Mouse (Mus musculus): ENCODE results near the gene Pofut1.

Gene Pofut1

DNA sequence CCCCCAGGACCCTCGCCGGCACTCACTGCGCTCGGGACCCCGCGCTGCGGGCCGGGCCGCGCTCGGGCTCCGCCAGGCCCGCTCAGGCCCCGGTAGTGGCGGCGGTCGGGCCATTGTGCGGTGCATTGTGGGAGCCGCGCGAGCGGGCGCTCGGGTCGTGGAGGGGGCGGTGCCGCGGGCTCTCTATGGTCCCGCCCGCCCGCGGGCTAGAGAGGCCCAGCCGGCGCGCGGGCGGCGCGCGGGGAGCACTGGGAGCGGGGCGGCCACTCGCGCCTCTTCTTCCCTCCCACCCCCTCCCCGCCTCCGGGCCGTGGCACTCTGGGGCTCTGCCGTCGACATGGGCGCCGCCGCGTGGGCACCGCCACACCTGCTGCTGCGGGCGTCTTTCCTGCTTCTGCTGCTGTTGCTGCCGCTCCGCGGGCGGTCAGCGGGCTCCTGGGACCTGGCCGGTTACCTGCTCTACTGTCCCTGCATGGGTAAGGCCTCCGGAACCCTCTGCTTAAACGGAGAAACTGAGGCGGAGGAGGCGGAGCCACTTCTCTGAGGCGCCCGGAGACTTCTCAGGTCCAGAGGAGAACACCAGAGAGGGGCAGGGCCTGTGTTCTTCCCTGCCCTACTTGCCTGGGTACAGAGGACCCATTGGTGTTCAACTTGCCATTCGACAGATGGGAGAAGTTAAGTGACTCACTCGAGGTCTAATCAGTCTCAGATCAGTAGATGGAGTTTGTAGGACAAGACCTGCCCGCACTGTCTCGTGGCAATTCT is at the start of gene Pofut1, which contains the start of gene Plagl2:
Pofut1 (plus strand) TSS at position 284 of the 765 bp plus-strand sequence.
Plagl2 (minus strand) TSS at position 177 of the 765 bp plus-strand sequence.
- peak; percentile 93 for DNase-seq (ENCODE audit: low read depth)

DNA sequence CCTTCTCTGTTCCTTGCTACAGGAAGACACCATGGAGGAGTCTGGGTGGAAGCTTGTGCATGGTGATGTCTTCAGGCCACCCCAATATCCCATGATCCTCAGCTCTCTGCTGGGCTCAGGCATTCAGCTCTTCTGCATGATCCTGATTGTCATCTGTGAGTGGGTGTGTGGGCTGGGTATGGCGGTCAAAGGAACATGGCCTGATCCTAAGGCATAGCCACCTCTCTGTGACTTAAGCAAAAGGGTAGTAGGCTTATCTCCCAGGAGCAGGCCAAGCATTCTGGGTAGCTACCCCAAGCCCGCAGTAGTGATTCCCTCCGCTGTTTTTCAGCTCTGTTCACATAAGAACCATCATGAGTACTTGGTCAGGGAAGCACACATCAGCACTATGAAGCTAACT is 47.1 kb upstream of the Pofut1 start:
- DNase-seq (ENCODE audit: low read depth): no peak

DNA sequence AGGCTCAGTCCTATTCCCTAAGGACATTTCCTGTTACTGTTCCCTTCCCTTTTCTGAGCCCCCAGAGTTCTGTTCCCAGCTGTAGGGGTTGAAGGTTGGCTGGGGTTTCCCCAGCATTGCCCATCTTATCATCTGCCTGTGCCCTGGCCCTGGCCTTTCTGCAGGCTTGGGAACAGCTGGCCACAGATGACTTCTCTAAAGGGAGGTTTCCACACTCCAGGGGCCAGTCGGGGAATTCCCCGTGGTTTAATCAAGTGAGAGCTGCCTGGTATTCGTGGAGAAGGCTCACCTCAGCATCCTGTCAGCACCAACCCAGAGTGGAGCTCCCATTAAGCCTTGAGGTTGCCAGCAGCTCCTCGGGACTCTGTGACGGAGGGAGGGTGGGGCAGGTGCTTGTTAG is 42.8 kb upstream of the Pofut1 start:
- DNase-seq (ENCODE audit: low read depth): no peak

DNA sequence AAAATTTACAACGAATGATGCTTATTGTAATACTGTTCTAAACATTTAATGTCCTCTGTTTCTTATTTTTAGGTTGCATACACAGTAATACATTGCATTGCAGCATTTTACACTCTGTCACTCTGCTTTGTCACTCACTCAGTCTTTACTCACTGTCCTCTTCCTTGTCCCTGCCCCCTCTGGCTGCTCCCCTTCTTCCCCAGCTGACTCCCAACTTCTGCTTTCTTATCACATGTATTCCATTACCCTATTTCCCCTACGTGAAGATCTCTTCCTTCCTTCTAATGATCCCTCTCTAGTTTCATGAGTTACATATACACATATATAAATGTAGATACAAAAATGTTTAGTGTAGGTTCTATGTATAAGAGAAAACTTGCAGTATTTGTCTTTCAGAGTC is 42.2 kb upstream of the Pofut1 start:
- no peak for DNase-seq (ENCODE audit: low read depth)

DNA sequence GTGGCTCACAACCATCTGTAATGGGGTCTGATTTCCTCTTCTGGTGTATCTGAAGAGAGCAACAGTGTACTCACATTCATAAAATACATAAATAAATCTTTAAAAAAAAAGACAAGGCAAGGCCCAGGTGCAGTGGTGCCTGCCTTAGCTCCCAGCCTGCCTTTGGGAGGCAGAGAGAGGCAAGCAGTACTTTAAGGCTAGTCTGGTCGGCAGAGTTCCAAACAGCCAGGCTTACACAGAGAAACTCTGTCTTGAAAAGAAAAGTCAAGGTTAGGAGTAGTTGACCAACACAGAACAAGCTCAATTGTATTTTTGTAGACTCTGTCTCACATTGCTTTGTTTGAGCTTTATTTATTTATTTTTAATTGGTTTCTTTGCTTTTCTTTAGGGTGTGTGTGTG is 38.6 kb upstream of the Pofut1 start:
- DNase-seq (ENCODE audit: low read depth): no peak

DNA sequence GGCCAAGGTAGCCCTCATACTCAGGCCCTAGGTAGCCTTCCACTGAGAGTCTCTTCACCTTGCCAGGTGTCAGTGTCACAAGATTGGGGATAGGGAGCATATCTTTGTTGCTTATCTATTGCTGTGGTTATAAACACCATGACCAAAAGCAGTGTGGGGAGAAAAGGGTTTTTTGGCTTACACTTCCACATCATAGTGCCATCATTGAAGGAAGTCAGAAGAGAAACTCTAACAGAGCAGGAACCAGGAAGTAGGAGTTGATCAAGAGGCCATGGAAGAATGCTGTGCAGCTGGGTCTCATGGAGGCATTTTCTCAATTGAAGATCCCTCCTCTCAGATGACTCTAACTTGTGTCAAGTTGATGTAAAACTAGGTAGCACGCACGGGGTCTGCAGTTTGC is 33.2 kb upstream of the Pofut1 start:
- DNase-seq (ENCODE audit: low read depth): no peak

DNA sequence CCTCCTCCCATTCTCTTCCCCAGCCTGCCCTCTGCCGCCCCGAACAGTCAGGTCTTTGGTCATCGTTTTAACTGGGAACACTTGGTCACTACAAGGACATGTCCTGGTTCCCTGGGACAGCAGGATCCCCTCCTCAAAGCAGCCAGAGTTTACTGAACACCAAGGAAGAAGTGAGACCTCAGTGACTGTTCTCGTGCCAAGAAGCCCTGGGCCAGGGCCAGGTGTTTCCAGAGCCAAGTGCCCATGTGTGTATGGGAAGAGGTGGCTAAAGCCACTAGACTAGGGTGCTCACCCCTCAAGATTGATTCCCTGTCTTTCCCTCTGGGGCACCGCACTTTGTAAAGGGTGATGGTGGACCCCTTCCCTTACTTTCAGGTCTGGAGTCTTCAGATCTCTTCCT is 32.0 kb upstream of the Pofut1 start:
- no peak for DNase-seq (ENCODE audit: low read depth)

DNA sequence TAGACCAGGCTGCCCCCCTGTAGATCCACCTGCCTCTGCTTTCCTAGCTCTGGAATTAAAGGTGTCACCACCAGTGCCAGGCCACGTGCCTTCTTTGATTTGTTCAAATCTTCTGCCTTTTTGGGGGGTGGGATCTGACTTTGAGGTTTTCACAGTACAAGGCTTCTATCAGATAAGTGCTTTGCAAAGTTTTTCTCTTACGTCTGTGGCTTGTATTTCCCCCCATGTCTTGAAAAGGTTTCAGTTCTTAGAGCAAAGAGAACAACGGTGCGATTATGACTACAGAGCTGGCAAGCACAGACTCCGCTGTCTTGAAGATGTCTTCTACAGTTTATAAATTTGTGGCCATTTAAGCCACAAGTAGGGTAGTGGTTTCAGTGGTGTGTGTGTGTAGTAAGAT is 29.9 kb upstream of the Pofut1 start:
- DNase-seq (ENCODE audit: low read depth): no peak

DNA sequence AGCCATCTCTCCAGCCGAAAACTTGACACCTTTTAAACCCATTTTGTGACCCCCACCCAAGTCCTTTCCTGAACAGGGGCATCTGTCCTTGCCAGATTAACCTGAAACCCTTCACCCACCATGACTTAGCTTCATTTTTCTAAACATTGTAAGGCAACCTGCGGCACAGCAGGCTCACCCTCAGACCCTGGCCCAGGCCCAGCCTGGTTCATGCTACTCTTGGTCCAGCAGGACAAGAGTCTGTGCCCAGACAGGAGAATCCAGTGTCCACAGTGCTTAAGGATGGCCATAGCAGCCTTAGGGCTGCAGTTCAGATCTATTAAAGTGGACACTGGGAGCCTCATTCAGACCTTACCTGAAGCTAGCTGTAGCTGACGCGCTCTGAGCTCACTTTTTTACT is 28.0 kb upstream of the Pofut1 start:
- no peak for DNase-seq (ENCODE audit: low read depth)

DNA sequence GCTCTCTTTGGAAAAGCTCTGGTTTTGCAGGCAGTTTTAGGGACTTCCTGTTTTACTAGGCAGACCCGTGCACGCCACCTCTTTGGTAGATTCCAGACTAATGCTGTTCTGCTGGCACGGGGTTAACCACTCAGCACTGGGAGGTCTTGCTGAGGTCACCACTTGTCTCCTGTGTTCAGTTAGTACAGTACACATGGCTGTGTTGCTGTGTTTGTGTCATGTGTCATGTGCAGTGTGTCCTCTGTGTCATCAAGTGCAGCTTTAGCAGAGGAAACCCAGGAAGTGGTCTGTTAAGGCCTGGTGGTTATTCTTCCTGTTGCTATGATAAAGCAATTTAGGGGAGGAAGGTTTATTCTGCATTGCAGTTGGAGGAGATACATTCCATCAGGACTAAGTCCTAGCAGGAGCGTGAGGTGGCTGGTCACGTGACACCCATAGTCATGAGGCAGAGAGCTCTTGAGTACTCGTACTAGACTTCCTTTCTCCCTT is 26.5 kb upstream of the Pofut1 start:
- no peak for DNase-seq (ENCODE audit: low read depth)

DNA sequence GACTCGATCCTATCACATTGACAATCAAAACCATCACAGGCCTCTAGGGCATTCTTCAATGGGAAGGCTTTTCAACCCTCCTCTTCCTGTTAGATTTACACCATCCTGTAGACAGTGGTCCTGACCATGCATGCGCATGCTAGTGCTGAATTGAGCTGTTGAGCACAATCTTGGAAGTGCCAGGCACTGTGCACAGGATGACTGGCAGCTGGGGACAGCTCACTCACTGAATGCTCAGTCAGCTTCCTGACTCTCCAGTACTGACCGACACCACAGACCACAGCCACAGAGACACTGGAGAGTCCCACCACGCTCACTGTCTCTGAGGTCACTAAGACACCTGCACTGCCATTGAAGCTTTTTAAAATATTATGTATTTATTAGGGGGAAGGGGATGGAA is 25.9 kb upstream of the Pofut1 start:
- DNase-seq (ENCODE audit: low read depth): no peak

DNA sequence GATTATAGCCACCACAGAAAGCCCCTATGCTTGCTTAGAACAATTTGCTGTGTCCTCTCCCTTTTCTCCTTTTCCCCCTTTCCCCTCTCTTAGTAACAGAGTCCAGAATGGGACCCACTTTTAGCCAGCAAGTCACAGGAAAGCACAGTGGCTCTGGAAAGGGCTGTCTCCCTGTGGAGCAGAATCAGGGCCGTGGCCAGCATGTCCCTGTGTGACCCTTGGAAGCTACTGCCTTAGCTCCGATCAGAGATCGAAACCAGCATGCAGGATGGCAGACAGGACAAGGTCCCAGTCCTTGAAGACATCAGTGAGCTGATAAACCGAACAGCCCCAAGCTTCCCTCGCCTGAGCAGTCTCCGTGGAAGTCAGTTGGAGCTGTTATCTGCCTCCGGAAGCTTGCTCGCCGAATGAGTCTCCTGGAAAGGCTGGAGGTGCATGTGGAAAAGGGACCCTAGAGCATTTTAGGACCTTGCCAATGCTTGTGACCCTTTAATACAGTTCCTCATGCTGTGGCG is 23.4 kb upstream of the Pofut1 start:
- DNase-seq (ENCODE audit: low read depth): no peak

DNA sequence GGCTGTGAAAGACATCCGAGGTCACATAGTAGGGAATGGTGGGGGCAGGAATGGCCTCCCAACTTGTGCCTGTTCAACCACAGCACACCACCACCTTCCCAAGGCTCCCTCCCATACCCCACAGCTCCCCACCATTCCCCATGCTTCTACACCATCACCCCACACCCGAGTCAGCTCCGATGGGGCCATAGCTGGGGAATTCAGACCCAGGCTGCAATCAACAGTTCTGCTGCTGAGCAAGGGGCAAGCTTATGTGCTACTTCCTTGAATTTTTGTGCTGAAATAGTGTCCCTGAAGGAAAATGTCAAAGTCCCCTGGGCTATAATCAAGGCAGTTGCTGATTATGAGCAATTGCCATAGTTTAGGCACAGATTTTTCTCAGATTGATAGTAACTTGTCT is 22.8 kb upstream of the Pofut1 start:
- DNase-seq (ENCODE audit: low read depth): no peak

DNA sequence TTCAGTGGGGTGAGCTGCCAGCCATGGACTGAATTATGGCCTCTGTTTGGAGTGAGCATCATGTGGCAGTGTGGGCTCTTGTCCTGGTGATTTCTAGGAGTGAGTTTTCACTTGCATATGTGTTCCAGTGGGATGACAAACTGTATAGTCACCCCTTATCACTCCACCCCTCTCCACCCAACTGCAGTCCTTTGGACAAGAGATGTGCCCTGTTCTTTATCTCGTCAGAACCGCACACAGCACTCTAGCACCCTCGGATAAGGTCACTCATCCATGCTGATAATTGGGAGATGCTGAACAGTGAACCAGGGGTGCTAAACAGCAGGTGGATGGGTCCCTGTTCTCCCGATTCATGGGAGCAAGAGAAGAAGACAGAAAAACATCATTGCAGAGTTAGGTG is 19.7 kb upstream of the Pofut1 start:
- no peak for DNase-seq (ENCODE audit: low read depth)

DNA sequence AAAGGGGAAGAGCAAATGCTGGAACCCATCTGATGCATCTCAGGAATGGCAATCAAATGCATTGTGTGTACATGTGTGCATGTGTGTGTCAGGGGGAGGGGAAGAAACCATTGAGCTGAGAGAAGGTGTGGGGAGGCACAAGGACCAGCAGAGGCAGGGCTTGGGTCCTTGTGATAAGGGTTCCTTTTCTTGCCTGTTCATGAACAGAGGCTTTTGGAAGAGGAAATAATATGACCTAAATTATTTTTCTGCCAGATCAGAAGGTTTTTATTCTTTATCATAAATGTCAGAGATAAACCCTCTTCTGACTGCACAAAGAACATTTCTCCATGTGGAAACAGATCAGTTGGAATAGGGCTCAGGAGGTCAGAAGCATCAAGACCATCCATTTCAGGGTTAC is 19.2 kb upstream of the Pofut1 start:
- DNase-seq (ENCODE audit: low read depth): no peak

DNA sequence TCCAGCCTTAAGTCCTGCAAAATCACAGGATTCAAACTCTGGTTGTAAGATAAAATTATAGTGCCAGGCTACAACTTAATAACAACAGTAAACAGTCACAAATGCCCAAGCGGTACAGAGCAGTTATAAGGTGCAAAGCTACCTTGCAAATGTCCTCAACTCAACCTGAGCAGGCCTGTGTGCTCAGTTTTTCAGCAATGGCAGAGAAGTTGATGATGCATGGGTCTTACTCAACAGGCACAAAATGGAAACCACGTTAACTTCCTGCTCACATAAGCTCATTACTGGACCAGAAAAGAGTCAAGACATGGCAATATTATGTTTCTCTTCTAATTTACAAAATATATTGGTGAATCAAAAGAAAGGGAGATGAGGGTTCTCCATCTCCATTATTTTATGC is 18.8 kb upstream of the Pofut1 start:
- no peak for DNase-seq (ENCODE audit: low read depth)

DNA sequence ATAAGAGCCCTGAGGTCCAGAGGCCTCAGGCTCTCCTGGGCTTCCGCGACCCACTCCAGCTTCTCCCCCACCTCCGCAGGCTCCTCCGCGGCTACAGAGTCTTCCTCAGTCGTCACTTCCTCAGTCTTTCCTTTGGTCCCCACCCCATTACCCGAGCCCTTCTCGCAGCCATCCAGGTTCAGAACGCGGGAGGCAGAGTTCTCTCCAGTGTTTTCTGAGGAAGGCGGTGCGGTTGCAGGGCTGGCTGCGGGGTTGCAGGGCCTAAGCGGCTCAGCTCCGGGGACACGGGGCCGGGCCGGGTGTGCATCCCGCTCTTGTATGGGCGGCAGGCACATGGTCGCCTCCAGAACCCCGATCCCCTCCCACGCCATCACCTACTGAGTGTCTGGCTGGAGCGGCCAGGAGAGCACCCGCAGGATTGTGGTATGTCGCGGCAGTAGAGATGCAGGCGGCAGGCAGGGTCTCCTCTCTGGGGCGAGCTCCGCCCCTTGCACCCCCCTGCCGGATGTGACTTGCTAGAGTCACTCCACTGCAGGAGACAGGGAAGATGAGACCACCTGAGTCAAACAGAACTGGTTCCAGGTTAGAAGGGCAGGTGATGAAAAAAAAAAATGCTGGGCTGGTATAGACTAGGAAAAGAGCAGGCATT is 16.3 kb upstream of the Pofut1 start, which contains the start of gene Tspyl3:
Tspyl3 (minus strand) TSS at position 496 of the 649 bp plus-strand sequence.
- no peak for DNase-seq (ENCODE audit: low read depth)

DNA sequence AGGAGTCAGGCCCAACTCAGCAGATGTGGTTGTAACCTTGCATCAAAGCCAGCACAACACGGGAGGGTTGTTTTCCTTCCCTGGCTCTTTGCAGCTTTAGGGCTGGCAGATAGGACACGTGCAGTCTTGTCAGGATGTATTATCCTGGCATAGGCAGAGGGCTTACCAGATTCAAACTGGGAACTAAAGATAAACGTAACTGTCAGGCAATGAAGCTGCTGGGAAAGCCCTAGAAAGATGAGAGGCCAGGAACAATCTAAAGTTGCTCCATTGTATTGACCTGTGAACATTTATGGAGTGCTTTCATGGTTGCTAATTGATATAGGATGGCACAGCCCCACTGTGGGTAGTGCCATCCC is 15.8 kb upstream of the Pofut1 start:
- DNase-seq (ENCODE audit: low read depth): no peak

DNA sequence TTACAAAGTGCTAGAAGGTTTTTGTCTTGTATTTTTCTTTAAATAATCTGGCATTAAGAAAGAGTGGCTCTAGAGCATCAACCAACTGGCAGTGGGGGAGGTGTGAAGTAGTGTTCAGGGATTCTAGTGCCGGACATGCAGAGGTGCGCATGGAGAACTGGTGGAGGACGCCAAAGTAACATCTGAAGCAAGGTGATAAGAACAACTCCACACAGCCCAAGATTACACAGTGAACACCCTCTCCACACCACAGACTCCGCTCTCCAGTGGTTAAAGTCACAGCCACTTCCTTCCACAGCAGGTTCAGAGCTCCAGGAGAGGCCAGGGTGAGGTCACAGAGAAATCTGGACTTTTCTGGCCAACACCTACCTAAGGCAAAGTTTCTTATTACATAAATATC is 13.4 kb upstream of the Pofut1 start:
- no peak for DNase-seq (ENCODE audit: low read depth)

DNA sequence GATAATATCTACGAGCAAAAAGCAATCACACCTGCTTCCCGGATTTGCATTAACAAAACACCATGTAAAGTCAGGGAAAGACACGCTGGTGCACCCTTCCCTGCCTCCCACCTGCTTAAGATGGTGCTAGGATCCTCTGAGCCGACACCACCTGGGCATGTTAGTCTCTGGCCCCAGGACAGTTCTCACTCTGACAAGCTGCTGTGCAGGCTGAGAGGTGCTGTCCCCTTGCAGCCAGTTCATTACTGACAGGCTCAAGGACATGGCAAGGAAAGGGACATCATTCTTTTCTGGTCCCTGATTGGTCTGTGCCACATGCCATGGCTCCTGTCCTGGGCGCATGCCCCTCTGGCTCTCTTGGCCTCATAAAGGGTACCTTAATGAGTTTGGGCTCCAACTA is 12.8 kb upstream of the Pofut1 start:
- no peak for DNase-seq (ENCODE audit: low read depth)

DNA sequence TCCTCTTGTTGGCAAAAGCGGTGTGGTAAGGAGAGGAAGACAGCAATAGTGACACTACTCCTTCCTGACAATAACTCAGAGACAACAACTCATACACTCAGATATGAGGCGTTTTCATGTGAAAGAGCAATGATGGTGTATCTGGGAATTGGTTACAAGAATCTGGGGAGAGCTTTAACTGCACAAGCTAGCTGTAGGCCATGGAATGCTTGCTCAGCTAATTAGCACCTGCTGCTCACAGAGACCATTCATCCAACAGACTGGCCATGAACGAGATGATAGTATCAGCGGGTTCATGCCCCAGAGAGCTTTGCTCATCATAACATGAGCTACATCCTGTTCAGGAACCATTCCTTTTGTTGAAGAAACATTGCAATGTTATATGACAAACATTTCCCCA is 4.1 kb upstream of the Pofut1 start:
- DNase-seq (ENCODE audit: low read depth): no peak

DNA sequence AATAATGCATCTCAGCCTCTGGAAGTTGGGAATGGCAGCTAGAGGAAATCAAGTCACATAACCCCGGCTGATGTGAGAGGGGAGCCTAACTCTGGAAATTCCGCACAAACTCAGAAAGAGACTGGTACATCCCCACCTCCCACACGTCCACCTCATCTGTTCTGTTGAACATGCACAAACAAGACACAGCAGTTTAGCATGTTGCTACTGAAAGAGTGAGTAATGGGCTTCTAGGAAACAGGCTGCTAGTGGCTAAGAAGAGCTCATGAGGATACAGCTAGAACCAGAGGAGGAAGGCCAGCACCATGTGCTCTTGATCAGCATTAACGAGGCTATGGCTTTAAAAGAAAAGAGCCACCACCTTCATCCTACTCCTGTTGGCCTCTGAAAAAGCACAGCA is 3.4 kb upstream of the Pofut1 start:
- no peak for DNase-seq (ENCODE audit: low read depth)

DNA sequence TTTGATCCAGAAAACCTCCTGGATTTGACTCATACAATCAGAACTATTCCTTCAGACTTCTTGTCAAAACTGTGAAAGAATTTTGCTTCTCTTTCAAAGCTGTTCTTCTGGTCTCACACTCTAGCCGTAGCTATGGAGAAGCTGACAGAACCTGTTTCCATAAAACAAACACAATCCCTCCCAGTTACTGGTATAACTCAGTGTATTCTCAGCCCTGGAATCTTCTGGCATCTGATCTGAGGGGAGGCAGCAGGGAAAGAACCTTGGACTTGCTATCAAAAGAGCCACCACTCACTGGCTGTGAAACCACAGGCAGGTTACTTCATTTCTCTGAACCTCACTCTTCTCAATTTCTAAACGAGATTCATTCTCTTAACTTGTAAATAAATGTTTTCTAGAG is 2.9 kb upstream of the Pofut1 start:
- DNase-seq (ENCODE audit: low read depth): no peak
